ENCODE assay signal across 7 mouse cellular contexts in the genomic region with DNA sequence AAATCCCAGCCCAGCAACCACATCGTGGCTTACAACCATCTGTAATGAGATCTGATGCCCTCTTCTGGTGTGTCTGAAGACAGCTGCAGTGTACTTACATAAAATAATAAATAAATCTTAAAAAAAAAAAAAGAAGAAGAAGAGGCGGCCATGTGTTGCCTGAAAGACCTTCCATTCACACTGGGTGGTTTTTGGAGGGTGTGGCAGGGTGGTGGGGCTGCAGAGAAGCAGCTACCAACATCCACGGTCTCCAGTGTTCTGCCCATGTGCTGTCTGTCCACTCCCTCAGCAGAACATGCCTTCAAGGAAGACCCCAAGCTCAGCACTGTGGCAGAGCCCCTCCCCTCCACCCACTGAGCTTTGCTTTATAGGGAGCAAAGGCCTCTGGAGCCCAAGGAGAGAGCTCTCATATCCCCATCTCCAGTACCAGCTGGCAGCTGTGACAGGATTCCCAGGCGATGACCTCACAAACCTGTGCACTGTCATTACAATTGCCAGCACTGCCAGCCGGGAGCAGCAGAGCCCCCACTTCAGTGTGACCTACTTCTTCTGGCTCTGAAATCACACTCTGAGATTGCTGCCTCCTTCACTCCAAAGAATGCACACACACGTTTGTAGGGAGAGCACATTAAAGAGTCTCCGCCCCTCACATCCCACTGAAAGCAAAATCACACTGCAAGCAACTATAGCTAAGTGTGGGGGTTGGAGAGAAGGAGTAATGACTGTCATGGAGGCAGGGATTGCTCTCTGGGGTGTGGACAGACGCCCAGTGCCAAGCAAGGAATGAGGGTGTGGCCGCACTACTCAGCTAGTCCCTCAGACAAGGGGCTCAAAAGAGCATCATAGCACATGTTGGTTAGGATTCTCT.
DNase-seq lines count a peak whose midpoint lies in the region; ATAC-seq lines count a peak whose summit lies in the region.

No protein-coding gene starts in this region.

- DNase-seq in layer of hippocampus, adult 8-10 months (ENCODE audit: low spot score in 2 of 2), result peak; percentile 39 to 40
- no peak for DNase-seq in layer of hippocampus, adult 11-12 months (ENCODE audit: low spot score)
- peak; percentile 61 for DNase-seq in cerebellum, adult 8-10 months
- DNase-seq in lung, postnatal 14 days, result peak; percentile 26
- DNase-seq in splenic B cell, adult 2 months (ENCODE audit: low read depth, low spot score), result peak; percentile 35
- no peak for DNase-seq in c-Kit-positive CD71-positive TER-119-positive erythroid progenitor cells, embryonic 14.5 days (ENCODE audit: low spot score)

- peaks cover 26% of the 10 kb centered on the region for H3K4me1 ChIP-seq in heart, embryonic 16.5 days (ENCODE audit: control insufficient read depth, insufficient read depth, low read length)

- WGBS in heart, embryonic 16.5 days, result 49% methylated on average over 9 of the region's 9 CpGs

- H3K27ac ChIP-seq in heart, embryonic 16.5 days (ENCODE audit: low read length), result peak overlapping the region; percentile 77

- no peak overlapping the region for H3K4me3 ChIP-seq in heart, embryonic 16.5 days (ENCODE audit: low read length)

- H3K4me2 ChIP-seq in heart, embryonic 16.5 days (ENCODE audit: low read depth, low read length), result no peak overlapping the region

- ATAC-seq in heart, embryonic 16.5 days (replicated peaks; ENCODE audit: extremely low read depth, insufficient read depth, low FRiP score), result peak; percentile 80

- H3K9ac ChIP-seq in heart, embryonic 16.5 days (ENCODE audit: low read length), result no peak overlapping the region

- no peaks in the 10 kb centered on the region for H3K36me3 ChIP-seq in heart, embryonic 16.5 days (ENCODE audit: control insufficient read depth, insufficient read depth)
- no peaks in the 10 kb centered on the region for H3K36me3 ChIP-seq in splenic B cell, adult 2 months (ENCODE audit: control insufficient read depth, insufficient read depth, low read length, poor library complexity, severe bottlenecking)

- H3K9me3 ChIP-seq in heart, embryonic 16.5 days (replicated peaks; ENCODE audit: control insufficient read depth, low read length), result no peaks in the 10 kb centered on the region

- no peaks in the 10 kb centered on the region for H3K27me3 ChIP-seq in heart, embryonic 16.5 days (ENCODE audit: control insufficient read depth, insufficient read depth, low read length)
- no peaks in the 10 kb centered on the region for H3K27me3 ChIP-seq in splenic B cell, adult 2 months (ENCODE audit: control insufficient read depth, insufficient read depth, low read length, poor library complexity, severe bottlenecking)

Comparison
In these comparisons a context has a peak if more than half of its experiments do, and no peak if none do; other contexts are left out.
1. DNase-seq: peak in layer of hippocampus, adult 8-10 months (2 of 2), cerebellum, adult 8-10 months (single experiment), lung, postnatal 14 days (single experiment) and splenic B cell, adult 2 months (single experiment); none in layer of hippocampus, adult 11-12 months (single experiment) and c-Kit-positive CD71-positive TER-119-positive erythroid progenitor cells, embryonic 14.5 days (single experiment).